Mouse (Mus musculus) 416B (cell line): ENCODE measurements around the gene Nrg4.
"Not testable (repeated sequence)": the region's sequence is repeated elsewhere in the genome, so short reads cannot be mapped to it uniquely, and the experiment has no call there.

Experiments used
- DNase-seq: peaks from one replicate; pipeline ENCODE4 v3.0.0; 2011; ENCODE audit warnings: low read depth

The Nrg4 gene

GRCm38 (mm10) chr9:55250595-55251247 lies 75.9 kb downstream of the Nrg4 start:
- no peak for DNase-seq

DNA sequence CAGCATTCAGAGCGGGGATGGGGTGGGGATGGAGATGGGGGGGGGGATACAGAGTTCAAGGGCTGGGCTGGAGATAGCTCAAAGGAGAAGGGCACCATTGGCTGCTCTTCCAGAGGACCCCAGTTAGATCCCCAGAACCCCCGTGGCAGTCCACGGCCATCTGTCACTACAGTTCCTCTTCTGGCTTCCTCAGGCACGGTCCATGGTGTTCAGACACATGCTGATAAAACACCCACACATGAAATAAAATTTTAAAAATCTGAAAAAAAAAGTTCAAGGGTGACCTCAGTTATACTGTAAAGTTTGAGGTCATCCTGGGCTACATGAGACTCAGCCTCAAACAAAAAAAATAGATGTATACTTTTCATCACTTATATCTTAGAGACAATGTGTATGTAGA lies 78.2 kb downstream of the Nrg4 start:
- DNase-seq: no peak

GRCm38 (mm10) chr9:55246918-55247317 lies 79.7 kb downstream of the Nrg4 start:
- DNase-seq: no peak

- no peak for DNase-seq
These were observed 80.2 kb downstream of the Nrg4 start for GRCm38 (mm10) chr9:55246440-55246839.

- not testable (repeated sequence) for DNase-seq
These were observed 81.4 kb downstream of the Nrg4 start for GRCm38 (mm10) chr9:55245057-55245750.

- DNase-seq: peak; percentile 36
These were observed 82.6 kb downstream of the Nrg4 start for GRCm38 (mm10) chr9:55244079-55244478.

DNA sequence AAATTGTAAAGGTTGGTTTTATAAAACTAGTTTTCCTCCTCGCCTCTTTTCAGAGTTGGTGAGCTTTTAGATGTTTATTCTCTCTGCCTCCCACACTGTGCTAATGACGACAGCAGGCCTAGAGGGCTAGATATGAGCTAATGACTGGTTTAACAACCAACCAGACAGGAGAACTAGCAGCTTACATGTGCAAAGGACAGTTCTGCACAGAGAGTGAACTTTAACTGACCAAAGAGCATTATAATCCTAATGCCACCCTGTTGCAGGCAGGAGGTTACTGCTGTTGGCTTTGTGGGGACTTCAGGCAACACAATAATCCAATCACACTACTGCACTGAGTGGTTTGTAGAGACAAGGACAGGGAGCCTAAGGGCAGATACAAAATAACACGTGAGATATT lies 83.4 kb downstream of the Nrg4 start:
- DNase-seq: no peak

DNA sequence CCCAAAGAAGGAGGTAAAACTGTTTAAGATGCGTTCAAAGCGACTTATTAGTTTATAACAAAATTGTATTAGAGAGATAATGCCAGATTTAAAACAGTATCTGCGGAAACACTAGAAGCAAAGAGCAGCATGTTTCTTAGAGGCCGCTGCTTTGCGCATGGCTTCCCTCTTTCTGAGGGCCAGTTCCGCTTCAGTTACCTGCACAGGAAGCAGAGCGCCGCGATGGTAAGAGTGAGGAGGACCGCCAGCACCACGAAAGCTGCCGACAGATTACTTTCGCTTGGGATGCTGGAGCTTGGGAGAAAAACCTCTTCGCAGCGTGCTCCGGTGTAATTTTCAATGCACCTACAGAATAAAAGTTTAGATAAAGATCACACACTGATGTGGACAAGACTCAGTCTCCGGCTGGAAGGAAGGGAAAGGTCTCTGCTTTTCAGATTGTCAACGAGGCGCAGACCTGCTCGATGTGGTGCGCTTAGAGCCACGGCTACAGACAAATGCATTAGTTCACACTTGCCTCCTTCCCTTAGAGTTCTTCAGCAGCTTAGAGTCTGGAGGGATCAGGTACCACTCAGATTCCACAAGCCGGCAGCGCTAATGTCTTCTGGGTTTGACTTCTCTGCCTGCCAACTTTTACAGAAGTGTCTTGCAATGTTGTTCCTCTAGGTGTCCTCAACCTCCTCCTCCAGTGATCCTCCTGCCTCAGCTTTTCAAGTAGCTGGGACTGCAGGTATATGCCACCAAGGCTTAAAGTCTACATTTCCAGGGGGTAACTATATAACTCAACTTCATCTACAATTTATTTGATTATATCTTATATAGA lies 84.6 kb downstream of the Nrg4 start:
- no peak for DNase-seq

- DNase-seq: no peak
These were observed 85.8 kb downstream of the Nrg4 start for GRCm38 (mm10) chr9:55240852-55241251.

GRCm38 (mm10) chr9:55236235-55237165 lies 90.1 kb downstream of the Nrg4 start:
- peak; percentile 48 for DNase-seq

GRCm38 (mm10) chr9:55233076-55233475 lies 93.6 kb downstream of the Nrg4 start:
- not testable (repeated sequence) for DNase-seq

GRCm38 (mm10) chr9:55232586-55232985 lies 94.1 kb downstream of the Nrg4 start:
- DNase-seq: no peak

DNA sequence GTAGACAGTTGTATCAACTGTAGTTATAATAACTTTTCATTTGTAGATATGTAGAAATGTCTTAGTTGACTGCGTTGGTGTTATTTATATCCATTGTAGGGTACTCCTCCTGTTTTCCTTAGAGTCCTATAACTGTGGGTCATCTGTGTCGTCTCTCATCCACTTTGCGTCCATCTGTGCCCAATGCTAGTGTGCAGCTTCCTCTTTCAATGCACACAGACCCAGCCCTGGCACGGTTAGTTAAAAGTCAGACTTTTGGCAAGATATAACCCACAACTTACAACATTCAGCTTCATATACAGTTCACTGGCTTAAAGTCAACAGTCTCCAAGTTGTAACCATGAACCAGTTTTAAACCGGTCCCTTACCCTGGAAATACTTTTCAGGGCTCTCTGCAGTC lies 94.5 kb downstream of the Nrg4 start:
- no peak for DNase-seq

GRCm38 (mm10) chr9:55231544-55231943 lies 95.1 kb downstream of the Nrg4 start:
- DNase-seq: peak; percentile 58

- peak; percentile 49 for DNase-seq
These were observed 97.6 kb downstream of the Nrg4 start for GRCm38 (mm10) chr9:55229010-55229409.

DNA sequence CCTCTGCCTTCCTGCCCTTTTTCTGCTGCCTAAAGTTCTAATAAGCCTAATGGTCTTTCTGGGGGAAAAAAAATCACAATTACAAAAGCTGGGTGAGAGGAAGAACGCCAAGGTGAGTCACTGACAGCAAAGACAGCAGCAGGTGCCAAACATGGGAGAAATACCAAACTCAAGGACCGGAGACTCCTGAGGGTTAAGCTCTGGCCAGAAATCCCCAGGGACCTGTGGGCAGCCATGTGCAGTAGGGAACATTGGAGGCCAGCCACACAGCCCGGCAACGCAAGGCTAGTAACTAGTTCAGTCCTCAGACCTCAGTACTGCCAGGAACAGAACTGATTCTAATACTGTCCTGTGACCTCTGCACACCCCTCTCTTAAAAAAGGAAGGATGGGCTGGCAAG lies 98.5 kb downstream of the Nrg4 start:
- DNase-seq: no peak

DNA sequence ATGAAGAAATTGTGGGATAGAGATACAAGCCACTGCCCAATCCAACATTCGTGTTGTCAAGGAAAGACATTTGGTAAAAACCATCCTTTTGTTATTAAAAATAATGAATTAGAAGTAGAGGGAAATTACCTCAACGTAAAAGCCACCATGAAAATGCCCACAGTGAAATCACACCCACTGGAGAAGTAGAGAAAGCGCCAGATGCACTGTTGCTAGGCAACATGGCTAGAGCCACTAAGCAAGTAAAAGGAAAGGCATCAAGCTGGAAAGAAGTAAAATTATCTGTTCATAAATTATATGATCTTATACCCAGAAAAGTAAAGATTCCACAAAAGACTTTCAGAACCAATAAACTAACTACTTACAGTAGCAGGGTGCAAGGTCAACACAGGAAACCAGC lies 100.4 kb downstream of the Nrg4 start:
- DNase-seq: no peak

- DNase-seq: no peak
These were observed 101.4 kb downstream of the Nrg4 start for GRCm38 (mm10) chr9:55225165-55225737.

DNA sequence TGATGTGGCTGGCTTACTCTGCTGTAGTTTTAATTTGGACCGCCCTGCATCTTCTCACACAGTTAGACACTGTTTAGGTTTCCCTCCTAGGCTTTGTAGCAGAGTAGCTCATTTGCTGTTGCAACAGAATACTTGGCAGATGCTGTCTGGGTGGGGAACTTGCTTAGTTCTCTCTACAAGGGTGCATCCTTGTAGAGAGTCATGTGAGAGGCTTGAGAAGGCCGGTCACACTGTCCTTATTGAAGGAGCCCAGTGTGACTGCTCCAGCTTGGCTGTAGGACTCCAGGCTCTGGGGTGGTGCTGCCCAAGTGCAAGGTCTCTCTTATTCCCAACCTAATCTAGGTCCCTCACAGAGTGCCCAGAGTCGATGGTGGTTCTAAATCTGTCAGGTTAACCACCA lies 109.3 kb downstream of the Nrg4 start:
- no peak for DNase-seq

GRCm38 (mm10) chr9:55216078-55216477 lies 110.6 kb downstream of the Nrg4 start:
- no peak for DNase-seq

DNA sequence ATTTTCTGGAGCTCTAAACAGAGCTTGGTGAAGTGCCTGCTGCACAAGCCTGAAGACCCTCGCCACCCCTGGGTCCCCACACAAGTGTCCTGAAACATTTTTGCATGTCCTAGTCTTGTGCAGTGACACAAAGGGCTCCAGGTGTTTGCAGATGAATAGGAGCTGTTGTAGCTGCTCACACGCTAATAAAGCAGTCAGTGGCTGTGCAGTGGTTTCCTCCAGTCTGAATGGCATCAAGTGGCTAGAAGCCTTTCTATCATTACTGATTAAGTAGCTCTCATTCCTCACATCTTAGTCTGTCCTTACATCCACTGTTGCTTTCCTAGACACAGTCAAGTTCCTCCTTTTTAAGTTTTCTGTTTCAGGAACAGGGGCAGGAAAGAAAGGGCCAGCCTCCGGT lies 111.0 kb downstream of the Nrg4 start:
- DNase-seq: no peak

DNA sequence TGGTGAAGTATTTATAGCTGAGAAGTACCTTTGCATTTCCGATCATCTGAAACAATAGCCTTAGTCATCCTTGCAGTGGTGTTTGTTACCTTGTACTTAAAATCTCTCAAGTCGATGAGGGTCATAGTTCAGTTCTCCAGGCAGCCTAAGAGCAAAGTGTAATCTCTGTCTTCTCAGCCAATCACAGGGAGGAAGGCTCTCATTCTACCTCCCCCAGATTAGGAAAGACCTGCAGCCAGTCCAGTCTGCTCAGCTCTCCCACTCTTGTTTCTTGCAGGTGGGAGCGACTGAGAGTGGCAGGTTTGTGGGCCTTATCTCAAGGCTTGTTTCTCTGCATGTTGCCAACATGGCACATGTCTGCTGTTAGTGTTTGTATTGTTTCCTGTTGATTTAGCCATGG lies 111.6 kb downstream of the Nrg4 start:
- DNase-seq: no peak
